Mouse (Mus musculus) heart, postnatal 0 days (tissue): ENCODE measurements around the gene Phkg1. TPM values are rescaled to one million over a fixed set of nuclear protein-coding genes. Genes with fewer than 3 reads are reported as not detected.
A peak's percentile ranks its signal among the peaks of the same experiment; 100 is the strongest.
"Not testable (repeated sequence)": the region's sequence is repeated elsewhere in the genome, so short reads cannot be mapped to it uniquely, and the experiment has no call there.

Source experiments
- ATAC-seq: fragments of 200-750 bp; cut with Nextera tagmentation; 2 replicates; pipeline ENCODE4 v1.8.0; 2017; ENCODE audit warnings: low read depth, moderate number of reproducible peaks, moderate library complexity; ENCODE audit not compliant: insufficient read depth
- DNase-seq: peaks from one replicate; pipeline ENCODE4 v3.0.0-alpha.2; 2016; ENCODE audit warnings: low spot score
- H3K27ac ChIP-seq: fragments of 300-500 bp; sonication (generic); 2 replicates; pipeline ENCODE4 v1.5.1; 2014; ENCODE audit warnings: low read depth, mild to moderate bottlenecking
- H3K27me3 ChIP-seq: fragments of 300-500 bp; sonication (generic); 2 replicates; pipeline ENCODE4 v1.6.1; 2014; ENCODE audit warnings: low read length, mixed read lengths; ENCODE audit not compliant: control insufficient read depth, insufficient read depth
- H3K36me3 ChIP-seq: fragments of 300-500 bp; sonication (generic); replicated peaks from 2 replicates; pipeline ENCODE4 v1.6.1; 2014; ENCODE audit warnings: low read length, mixed read lengths; ENCODE audit not compliant: control insufficient read depth, insufficient read depth
- H3K4me1 ChIP-seq: fragments of 300-500 bp; sonication (generic); 2 replicates; pipeline ENCODE4 v1.6.1; 2014; ENCODE audit warnings: antibody characterized with exemption; ENCODE audit not compliant: control insufficient read depth, insufficient read depth
- H3K4me2 ChIP-seq: fragments of 300-500 bp; sonication (generic); 2 replicates; pipeline ENCODE4 v1.6.1; 2014; ENCODE audit warnings: low read depth, mild to moderate bottlenecking, low read length, moderate library complexity
- H3K4me3 ChIP-seq: fragments of 300-500 bp; sonication (generic); 2 replicates; pipeline ENCODE4 v1.5.1; 2014; ENCODE audit warnings: low read depth, low read length
- H3K9ac ChIP-seq: fragments of 300-500 bp; sonication (generic); replicated peaks from 2 replicates; pipeline ENCODE4 v1.6.1; 2014; ENCODE audit warnings: low read depth, low read length, mixed read lengths
- H3K9me3 ChIP-seq: fragments of 300-500 bp; sonication (generic); replicated peaks from 2 replicates; pipeline ENCODE4 v1.6.1; 2016; ENCODE audit warnings: low read length; ENCODE audit not compliant: control insufficient read depth
- CTCF ChIP-seq: IDR thresholded peaks from 2 replicates; pipeline ENCODE4 v1.5.1; 2016; ENCODE audit warnings: antibody characterized with exemption, control low read depth, low read depth
- EP300 ChIP-seq: IDR thresholded peaks from 2 replicates; pipeline ENCODE4 v1.6.1; 2016; ENCODE audit warnings: antibody characterized with exemption, low read depth
- WGBS: fragments of 180-500 bp; shearing (Covaris S2); extraction: QIAGEN DNeasy Blood & Tissue Kit; methylation state at CpG from one replicate; pipeline ENCODE4 v1.1.7; 2014; 5-methylcytosine and 5-hydroxymethylcytosine counted together
- polyA plus RNA-seq: library from polyadenylated mRNA; unstranded; fragments of >200 nt; fragmentation: Nextera tagmentation; extraction: Ambion mirVana; gene quantifications from 2 replicates; pipeline ENCODE4 v1.2.1, GENCODE M21; 2015
- total RNA-seq: library from RNA; depleted of rRNA; stranded (reverse); fragments of >200 nt; gene quantifications from 2 replicates; pipeline ENCODE4 v1.2.3, GENCODE M21; 2014; ENCODE audit warnings: low replicate concordance

Gene Phkg1
- total and polyA plus RNA-seq, 2 experiments from 2014 or later, result 2.5 to 9.6 TPM

DNA sequence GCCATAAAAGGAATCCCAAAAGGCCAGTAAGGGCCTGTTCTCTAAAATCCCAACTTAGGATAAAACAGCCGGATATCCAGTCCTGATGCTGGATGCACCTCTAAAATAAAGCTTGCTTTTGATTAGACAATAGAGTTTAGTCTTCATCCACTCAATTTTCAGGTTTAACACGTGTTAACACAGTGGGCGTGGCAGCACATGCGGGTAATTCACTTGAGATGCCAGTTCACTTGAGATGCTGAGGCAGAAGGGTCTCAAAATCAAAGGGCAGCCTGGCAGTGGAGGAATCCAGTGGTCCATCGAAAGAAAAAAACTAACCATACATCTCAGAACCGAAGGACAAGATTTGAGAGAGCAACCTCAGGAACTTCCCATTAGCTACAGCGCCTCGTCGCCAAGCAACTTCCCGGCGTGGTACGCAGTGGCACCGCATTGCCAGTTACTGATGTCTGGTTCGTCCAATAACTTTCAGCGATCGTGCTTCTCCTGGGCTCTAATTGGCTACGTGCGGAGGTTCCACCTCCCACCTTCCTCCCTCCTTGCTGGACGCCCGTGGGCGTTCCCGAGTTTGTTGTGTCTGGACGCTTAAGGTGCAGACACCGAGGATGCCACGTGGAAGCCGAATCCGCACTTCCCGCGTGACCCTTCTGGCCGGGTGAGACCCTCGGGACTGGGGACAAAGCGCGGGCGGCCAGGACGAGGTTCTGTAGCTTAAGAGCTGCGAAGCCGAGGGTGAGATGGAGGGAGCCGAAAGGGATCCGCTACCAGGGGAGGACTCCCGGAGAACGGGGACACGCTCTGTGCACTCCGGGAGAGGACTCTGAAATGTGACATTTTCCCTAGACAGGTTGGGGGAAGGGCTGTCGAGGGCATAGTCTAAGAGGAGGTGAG lies 2.9 kb downstream of the Phkg1 start, which contains the start of gene Zbed5:
Gene Zbed5 (plus strand): TSS at position 526 of the 891 bp plus-strand sequence.
- peak; percentile 95 for DNase-seq
- H3K4me3 ChIP-seq, result peak within 1 kb of the TSS; percentile 61
- peaks cover 6% of the 10 kb centered on the region for H3K4me1 ChIP-seq
- TF ChIP-seq EP300 (no peak), CTCF (no peak)
- no peaks in the 10 kb centered on the region for H3K9me3 ChIP-seq
- H3K9ac ChIP-seq, result peak within 1 kb of the TSS; percentile 58; the same call in 1 of the 2 replicates
- no peak within 1 kb of the TSS for H3K27ac ChIP-seq
- 2% methylated on average over 44 of the region's 44 CpGs for WGBS
- H3K36me3 ChIP-seq, result no peaks in the 10 kb centered on the region
- peak; percentile 100 for ATAC-seq
- H3K4me2 ChIP-seq, result peak within 1 kb of the TSS; percentile 93
- no peaks in the 10 kb centered on the region for H3K27me3 ChIP-seq

DNA sequence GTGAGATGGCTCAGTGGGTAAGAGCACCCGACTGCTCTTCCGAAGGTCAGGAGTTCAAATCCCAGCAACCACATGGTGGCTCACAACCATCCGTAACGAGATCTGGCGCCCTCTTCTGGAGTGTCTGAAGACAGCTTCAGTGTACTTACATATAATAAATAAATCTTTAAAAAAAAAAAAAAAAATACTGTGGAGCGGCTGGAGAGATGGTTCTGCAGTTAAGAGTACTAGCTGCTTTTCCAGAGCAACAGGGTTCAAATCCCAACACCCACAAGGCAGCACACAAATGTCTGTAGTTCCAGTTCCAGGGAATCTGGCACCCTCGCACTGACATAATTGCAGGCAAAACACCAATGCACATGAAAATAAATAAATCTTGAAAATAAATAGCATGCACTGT lies 8.0 kb downstream of the Phkg1 start:
- not testable (repeated sequence) for H3K36me3 ChIP-seq, H3K4me2 ChIP-seq, H3K9me3 ChIP-seq, DNase-seq, H3K4me1 ChIP-seq, H3K4me3 ChIP-seq, H3K9ac ChIP-seq, H3K27ac ChIP-seq, ATAC-seq, H3K27me3 ChIP-seq
- 79% methylated on average over 4 of the region's 7 CpGs for WGBS

DNA sequence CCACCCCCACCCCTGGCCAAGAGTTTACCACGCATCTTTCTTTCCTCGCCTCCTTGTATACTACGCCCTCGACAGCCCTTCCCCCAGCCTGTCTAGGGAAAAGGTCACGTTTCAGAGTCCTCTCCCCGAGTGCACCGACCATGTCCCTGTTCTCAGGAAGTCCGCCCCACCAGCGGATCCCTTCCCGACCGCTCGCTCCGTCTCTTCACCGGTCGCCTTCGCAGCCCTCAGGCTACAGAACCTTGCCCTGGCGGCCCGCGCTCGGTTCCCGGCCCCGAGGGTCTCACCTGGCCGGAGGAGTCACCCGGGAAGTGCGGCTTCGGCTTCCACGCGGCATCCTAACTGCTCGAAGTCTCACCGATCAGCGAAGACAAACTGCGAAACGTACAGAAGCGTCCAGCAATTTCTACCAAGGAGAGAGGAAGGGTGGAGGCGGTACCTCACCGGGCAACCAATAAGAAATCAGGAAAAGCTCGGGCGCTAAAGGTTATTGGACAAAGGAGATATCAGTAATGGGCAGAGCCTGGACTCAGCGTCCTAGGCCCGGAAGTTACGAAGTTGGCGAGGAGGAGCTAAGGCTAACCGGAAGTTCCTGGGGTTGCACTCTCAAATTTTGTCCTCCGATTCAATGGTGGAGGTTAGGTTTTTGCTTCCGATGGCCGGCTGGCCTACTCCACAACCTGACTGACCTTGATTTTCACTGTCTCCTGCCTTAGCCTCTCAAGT lies 11.3 kb downstream of the Phkg1 start, which contains the start of gene Chchd2:
Gene Chchd2 (minus strand): TSS at position 560 of the 726 bp plus-strand sequence.
- H3K4me1 ChIP-seq, result peaks cover 13% of the 10 kb centered on the region; the same call in 1 of the 2 replicates
- ATAC-seq (peak; percentile 99), DNase-seq (peak; percentile 99)
- peak within 1 kb of the TSS; percentile 85 for H3K4me2 ChIP-seq
- peak within 1 kb of the TSS; percentile 91 for H3K4me3 ChIP-seq
- TF ChIP-seq CTCF (no peak), EP300 (peak; percentile 83)
- peak within 1 kb of the TSS; percentile 99 for H3K27ac ChIP-seq
- H3K9ac ChIP-seq, result peak within 1 kb of the TSS; percentile 87
- WGBS, result 0% methylated on average over 46 of the region's 46 CpGs
- no peaks in the 10 kb centered on the region for H3K27me3 ChIP-seq
- peaks cover 22% of the 10 kb centered on the region for H3K36me3 ChIP-seq
- no peaks in the 10 kb centered on the region for H3K9me3 ChIP-seq

DNA sequence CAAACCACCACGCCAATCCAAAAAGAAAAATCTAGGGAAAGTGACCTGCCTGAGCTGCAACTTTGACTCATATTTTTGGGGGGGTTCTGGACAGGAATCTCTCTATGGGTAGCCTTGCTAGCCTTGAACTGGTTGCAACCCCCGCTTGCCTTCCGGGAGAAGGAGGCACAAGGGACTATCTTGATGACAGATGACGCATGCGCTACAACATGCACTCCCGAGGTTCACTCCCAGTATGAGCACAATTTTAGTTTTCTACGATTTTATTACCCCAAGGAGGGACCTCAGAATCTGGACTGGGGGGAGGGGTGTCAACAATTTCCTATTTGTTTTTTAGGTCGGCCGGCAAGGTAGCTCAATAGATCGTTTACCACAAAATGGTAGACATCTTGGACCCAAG lies 12.1 kb downstream of the Phkg1 start:
- 14% methylated on average over 10 of the region's 10 CpGs for WGBS
- no peaks in the 10 kb centered on the region for H3K27me3 ChIP-seq
- DNase-seq (peak; percentile 30), ATAC-seq (no peak)
- H3K27ac ChIP-seq, result peak overlapping the region; percentile 99
- peaks cover 30% of the 10 kb centered on the region for H3K36me3 ChIP-seq
- TF ChIP-seq CTCF (no peak), EP300 (no peak)
- H3K9ac ChIP-seq, result peak overlapping the region; percentile 87
- H3K4me3 ChIP-seq, result peak overlapping the region; percentile 91
- no peaks in the 10 kb centered on the region for H3K9me3 ChIP-seq
- H3K4me1 ChIP-seq, result peaks cover 13% of the 10 kb centered on the region; the same call in 1 of the 2 replicates
- H3K4me2 ChIP-seq, result peak overlapping the region; percentile 85

- H3K9ac ChIP-seq, result no peak overlapping the region
- H3K4me3 ChIP-seq, result no peak overlapping the region
- no peak overlapping the region for H3K4me2 ChIP-seq
- H3K27ac ChIP-seq, result no peak overlapping the region
- ATAC-seq (no peak), DNase-seq (no peak)
- peaks cover 40% of the 10 kb centered on the region for H3K36me3 ChIP-seq
- no peaks in the 10 kb centered on the region for H3K4me1 ChIP-seq
- H3K27me3 ChIP-seq, result no peaks in the 10 kb centered on the region
- H3K9me3 ChIP-seq, result no peaks in the 10 kb centered on the region
- no peak for TF ChIP-seq CTCF
- TF ChIP-seq EP300, result no peak
- 69% methylated on average over 3 of the region's 3 CpGs for WGBS
These were observed 18.5 kb downstream of the Phkg1 start for GRCm38 (mm10) chr5:129879888-129880287.
